Mouse (Mus musculus) embryonic facial prominence, embryonic 12.5 days (tissue): ENCODE data around the gene St3gal4. TPM values are rescaled to one million over a fixed set of nuclear protein-coding genes. Genes with fewer than 3 reads are reported as not detected.

Source experiments
- ATAC-seq: fragments of 200-750 bp; cut with Nextera tagmentation; 2 replicates; pipeline ENCODE4 v1.8.0; 2017; ENCODE audit not compliant: insufficient number of reproducible peaks, insufficient read depth, low FRiP score, low TSS enrichment
- H3K27ac ChIP-seq: fragments of 300-500 bp; sonication (generic); 2 replicates; pipeline ENCODE4 v1.5.1; 2016; ENCODE audit warnings: mild to moderate bottlenecking
- H3K27me3 ChIP-seq: fragments of 300-500 bp; sonication (generic); 2 replicates; pipeline ENCODE4 v1.6.1; 2016; ENCODE audit warnings: mild to moderate bottlenecking, moderate library complexity
- H3K36me3 ChIP-seq: fragments of 300-500 bp; sonication (generic); 2 replicates; pipeline ENCODE4 v1.6.1; 2016; ENCODE audit warnings: mild to moderate bottlenecking
- H3K4me1 ChIP-seq: fragments of 300-500 bp; sonication (generic); 2 replicates; pipeline ENCODE4 v1.6.1; 2016
- H3K4me2 ChIP-seq: fragments of 300-500 bp; sonication (generic); replicated peaks from 2 replicates; pipeline ENCODE4 v1.6.1; 2016; ENCODE audit warnings: mild to moderate bottlenecking, moderate library complexity
- H3K4me3 ChIP-seq: fragments of 300-500 bp; sonication (generic); 2 replicates; pipeline ENCODE4 v1.5.1; 2016; ENCODE audit warnings: mild to moderate bottlenecking
- H3K9ac ChIP-seq: fragments of 300-500 bp; sonication (generic); 2 replicates; pipeline ENCODE4 v1.6.1; 2016; ENCODE audit warnings: mild to moderate bottlenecking, moderate library complexity
- H3K9me3 ChIP-seq: fragments of 300-500 bp; sonication (generic); 2 replicates; pipeline ENCODE4 v1.6.1; 2016; ENCODE audit warnings: mild to moderate bottlenecking, moderate library complexity
- WGBS: fragments of 180-500 bp; shearing (Covaris S2); methylation state at CpG from one replicate; pipeline ENCODE4 v1.1.7; 2016; 5-methylcytosine and 5-hydroxymethylcytosine counted together
- polyA plus RNA-seq: library from polyadenylated mRNA; unstranded; fragments of >200 nt; fragmentation: Nextera tagmentation; extraction: Ambion mirVana; gene quantifications from 2 replicates; pipeline ENCODE4 v1.2.1, GENCODE M21; 2016

The St3gal4 gene
- polyA plus RNA-seq, 1 experiment from 2014 or later: 32.4 TPM

GRCm38 (mm10) chr9:35114234-35114633 lies 4.8 kb downstream of the St3gal4 start:
- Histone ChIP-seq H3K36me3 (no peaks in the 10 kb centered on the region), H3K9me3 (no peaks in the 10 kb centered on the region), H3K4me3 (no peak overlapping the region), H3K4me2 (no peak overlapping the region), H3K27ac (no peak overlapping the region), H3K4me1 (peaks cover 61% of the 10 kb centered on the region), H3K9ac (no peak overlapping the region), H3K27me3 (no peaks in the 10 kb centered on the region)
- ATAC-seq: no peak
- 80% methylated on average over 3 of the region's 3 CpGs for WGBS

DNA sequence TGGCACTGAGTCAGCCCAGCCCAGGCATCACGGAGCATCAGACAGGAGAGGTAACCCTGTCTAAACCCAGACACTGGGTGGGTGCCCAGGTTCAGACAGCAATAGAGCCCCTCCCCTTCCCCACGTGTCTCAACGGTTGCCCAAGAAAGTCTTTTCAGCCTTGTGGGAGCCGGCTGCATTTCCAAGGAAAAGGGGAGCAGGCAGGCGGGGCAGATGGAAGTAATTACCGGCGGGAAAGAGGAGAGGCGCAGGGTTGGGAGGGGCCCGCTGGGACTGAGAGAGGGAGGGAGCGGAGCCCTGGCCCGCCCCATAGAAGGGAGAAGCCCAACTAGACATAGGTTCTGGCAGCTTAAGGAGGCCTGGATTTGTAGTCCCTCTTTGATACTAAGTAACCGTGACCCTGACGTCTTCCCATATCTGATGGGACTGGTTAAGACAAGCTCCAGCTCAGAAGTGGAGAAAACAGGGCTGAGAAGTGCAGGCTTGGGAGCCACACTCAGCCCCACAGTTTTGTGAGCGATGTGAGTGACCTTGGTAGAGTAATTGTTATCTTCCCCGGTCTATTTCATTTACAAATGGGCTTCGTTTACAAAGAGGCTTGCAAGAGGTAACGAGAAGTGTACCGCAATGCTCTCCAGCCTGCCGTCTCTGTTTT lies 7.0 kb downstream of the St3gal4 start:
- H3K36me3 ChIP-seq: no peaks in the 10 kb centered on the region
- H3K27ac ChIP-seq: peak overlapping the region; percentile 72
- 12% methylated on average over 19 of the region's 19 CpGs for WGBS
- no peak overlapping the region for H3K9ac ChIP-seq
- peak overlapping the region; percentile 36 for H3K4me2 ChIP-seq
- no peaks in the 10 kb centered on the region for H3K27me3 ChIP-seq
- H3K9me3 ChIP-seq: no peaks in the 10 kb centered on the region
- H3K4me1 ChIP-seq: peaks cover 60% of the 10 kb centered on the region
- peak overlapping the region; percentile 4; the same call in 1 of the 2 replicates for H3K4me3 ChIP-seq
- peak; percentile 69 for ATAC-seq

DNA sequence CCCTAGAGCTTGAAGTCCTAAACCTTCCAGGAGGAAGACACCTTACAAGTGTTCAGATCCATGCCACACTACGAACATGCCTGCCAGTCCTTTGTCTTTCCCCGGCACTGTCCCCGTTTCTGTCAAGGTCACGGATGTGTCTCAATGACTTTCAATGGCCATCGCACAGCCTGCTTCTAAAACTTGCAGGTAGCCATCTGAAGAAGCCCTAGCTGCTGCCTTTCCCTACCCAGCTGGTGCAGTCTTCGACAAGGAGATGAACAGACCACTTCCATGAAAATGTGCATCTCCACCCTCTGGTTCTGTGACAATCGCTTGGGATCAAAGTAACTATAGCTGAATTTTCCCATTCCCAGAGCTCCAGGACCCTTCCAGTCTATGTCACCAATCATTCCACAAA lies 7.6 kb downstream of the St3gal4 start:
- H3K4me2 ChIP-seq: peak overlapping the region; percentile 36
- peak overlapping the region; percentile 4; the same call in 1 of the 2 replicates for H3K4me3 ChIP-seq
- no peaks in the 10 kb centered on the region for H3K9me3 ChIP-seq
- H3K27ac ChIP-seq: peak overlapping the region; percentile 72
- no peaks in the 10 kb centered on the region for H3K27me3 ChIP-seq
- no peaks in the 10 kb centered on the region for H3K36me3 ChIP-seq
- H3K4me1 ChIP-seq: peaks cover 60% of the 10 kb centered on the region
- no peak overlapping the region for H3K9ac ChIP-seq
- 74% methylated on average over 7 of the region's 7 CpGs for WGBS
- no peak for ATAC-seq

DNA sequence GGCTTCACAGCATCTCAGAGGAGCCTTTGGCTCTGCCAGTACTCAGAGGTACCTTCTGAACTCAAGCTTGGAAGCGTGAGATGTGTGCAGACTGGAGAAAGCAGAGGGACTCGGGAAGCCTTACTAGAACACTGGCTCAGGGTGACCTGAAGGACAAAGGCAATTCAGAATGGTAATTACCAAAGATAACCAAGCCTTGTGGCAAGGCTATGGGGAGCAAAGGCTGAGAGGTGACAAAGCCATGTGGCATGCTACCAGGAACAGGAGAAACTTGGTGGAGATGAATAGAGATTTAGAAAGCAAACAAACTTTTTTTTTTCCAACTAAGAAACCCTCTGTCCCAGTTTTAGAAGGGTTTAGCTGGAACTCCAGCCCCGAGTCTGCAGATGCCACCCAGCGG lies 8.5 kb downstream of the St3gal4 start:
- H3K4me3 ChIP-seq: no peak overlapping the region
- no peak overlapping the region for H3K9ac ChIP-seq
- no peaks in the 10 kb centered on the region for H3K27me3 ChIP-seq
- H3K36me3 ChIP-seq: no peaks in the 10 kb centered on the region
- H3K4me2 ChIP-seq: no peak overlapping the region
- H3K4me1 ChIP-seq: peaks cover 65% of the 10 kb centered on the region
- H3K27ac ChIP-seq: no peak overlapping the region
- no peak for ATAC-seq
- H3K9me3 ChIP-seq: no peaks in the 10 kb centered on the region
- WGBS: 65% methylated on average over 4 of the region's 4 CpGs

DNA sequence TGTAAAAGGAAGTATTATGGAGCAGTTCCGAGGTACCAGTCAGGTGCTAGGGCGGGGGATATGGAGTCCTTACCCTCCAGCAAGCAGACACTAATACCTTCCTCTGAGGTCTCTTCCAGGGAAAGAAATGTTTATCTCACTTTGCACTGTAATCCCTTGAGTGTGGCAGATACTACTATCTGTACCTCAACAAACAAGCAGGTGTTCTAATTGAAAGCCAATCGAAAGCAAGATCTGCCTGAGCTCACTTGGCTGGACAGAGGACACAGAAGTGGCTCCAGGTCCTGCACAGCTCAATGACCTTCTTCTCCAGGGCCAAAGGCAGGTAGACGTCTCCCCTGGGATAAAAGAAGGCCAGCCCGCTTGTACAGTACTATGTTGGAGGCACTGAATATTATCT lies 9.0 kb downstream of the St3gal4 start:
- Histone ChIP-seq H3K27me3 (no peaks in the 10 kb centered on the region), H3K9me3 (no peaks in the 10 kb centered on the region), H3K36me3 (no peaks in the 10 kb centered on the region), H3K9ac (no peak overlapping the region), H3K4me3 (no peak overlapping the region), H3K4me1 (peaks cover 61% of the 10 kb centered on the region), H3K4me2 (no peak overlapping the region), H3K27ac (0 out of 2 replicates have a peak overlapping the region, but pooled peaks have one; percentile 83)
- 81% methylated on average over 5 of the region's 5 CpGs for WGBS
- ATAC-seq: no peak

GRCm38 (mm10) chr9:35108916-35109315 lies 10.2 kb downstream of the St3gal4 start:
- 9% methylated on average over 5 of the region's 5 CpGs for WGBS
- no peaks in the 10 kb centered on the region for H3K36me3 ChIP-seq
- H3K27ac ChIP-seq: peak overlapping the region; percentile 83
- no peak overlapping the region for H3K9ac ChIP-seq
- H3K9me3 ChIP-seq: no peaks in the 10 kb centered on the region
- peaks cover 52% of the 10 kb centered on the region for H3K4me1 ChIP-seq
- no peak for ATAC-seq
- H3K27me3 ChIP-seq: no peaks in the 10 kb centered on the region
- 0 out of 2 replicates have a peak overlapping the region, but pooled peaks have one; percentile 7 for H3K4me2 ChIP-seq
- no peak overlapping the region for H3K4me3 ChIP-seq

DNA sequence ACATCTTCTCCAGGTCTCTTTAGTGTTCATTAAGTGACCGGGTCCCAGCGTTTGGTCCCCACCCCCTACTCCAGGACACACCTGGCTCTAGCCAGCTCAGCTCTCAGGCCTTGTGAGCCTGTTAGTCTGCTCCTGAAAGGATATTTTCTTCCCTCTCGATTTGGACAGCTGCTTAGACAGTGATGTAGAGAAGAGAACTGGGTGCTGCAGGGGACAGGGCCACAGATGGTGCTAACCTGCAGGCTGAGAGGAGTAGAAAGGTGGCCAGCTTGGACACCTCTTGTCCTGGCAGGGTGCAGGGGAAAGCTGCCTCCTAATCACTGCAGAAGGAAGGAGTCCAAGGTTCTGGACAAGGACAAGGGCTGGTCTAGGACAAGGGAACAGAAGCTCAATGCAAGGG lies 11.0 kb downstream of the St3gal4 start:
- Histone ChIP-seq H3K27ac (no peak overlapping the region), H3K27me3 (no peaks in the 10 kb centered on the region), H3K9me3 (no peaks in the 10 kb centered on the region), H3K4me1 (peaks cover 51% of the 10 kb centered on the region), H3K4me2 (no peak overlapping the region), H3K9ac (no peak overlapping the region), H3K4me3 (no peak overlapping the region), H3K36me3 (peaks cover 2% of the 10 kb centered on the region; the same call in 1 of the 2 replicates)
- ATAC-seq: no peak
- 72% methylated on average over 3 of the region's 3 CpGs for WGBS

DNA sequence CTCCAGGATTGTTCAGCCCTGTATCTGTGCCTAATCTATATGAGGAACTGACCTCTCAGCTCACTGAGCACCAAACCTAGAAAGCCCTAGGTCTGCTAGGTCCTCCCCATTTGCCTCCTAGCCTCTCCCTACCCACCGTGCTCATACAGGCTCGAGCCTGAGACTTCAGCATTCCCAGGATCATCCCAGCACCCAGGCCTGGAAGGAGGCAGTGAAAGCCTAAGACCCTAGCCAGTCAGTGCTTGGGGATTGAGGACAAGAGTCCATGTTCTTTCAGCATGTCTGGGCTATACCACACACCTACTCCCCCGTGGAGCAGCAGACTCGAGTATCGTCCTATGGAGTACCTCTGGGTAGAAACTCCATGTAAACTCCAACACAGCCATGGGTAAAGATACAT lies 11.7 kb downstream of the St3gal4 start:
- H3K4me3 ChIP-seq: no peak overlapping the region
- no peaks in the 10 kb centered on the region for H3K9me3 ChIP-seq
- no peak overlapping the region for H3K27ac ChIP-seq

GRCm38 (mm10) chr9:35105884-35106880 lies 12.9 kb downstream of the St3gal4 start:
- Histone ChIP-seq H3K4me1 (peaks cover 37% of the 10 kb centered on the region), H3K27me3 (no peaks in the 10 kb centered on the region), H3K4me3 (no peak overlapping the region), H3K36me3 (peaks cover 4% of the 10 kb centered on the region; the same call in 1 of the 2 replicates), H3K27ac (no peak overlapping the region; the same call in 1 of the 2 replicates), H3K9me3 (no peaks in the 10 kb centered on the region), H3K4me2 (no peak overlapping the region), H3K9ac (no peak overlapping the region)
- WGBS: 54% methylated on average over 15 of the region's 15 CpGs
- ATAC-seq: no peak

More for the DNA sequence above, 11.7 kb downstream of the St3gal4 start:
- H3K27me3 ChIP-seq: no peaks in the 10 kb centered on the region
- no peak overlapping the region for H3K9ac ChIP-seq
- no peak for ATAC-seq
- H3K4me1 ChIP-seq: peaks cover 49% of the 10 kb centered on the region
- WGBS: 88% methylated on average over 5 of the region's 5 CpGs
- peaks cover 4% of the 10 kb centered on the region; the same call in 1 of the 2 replicates for H3K36me3 ChIP-seq
- no peak overlapping the region for H3K4me2 ChIP-seq

GRCm38 (mm10) chr9:35105438-35105837 lies 13.6 kb downstream of the St3gal4 start:
- no peaks in the 10 kb centered on the region for H3K27me3 ChIP-seq
- peaks cover 31% of the 10 kb centered on the region for H3K4me1 ChIP-seq
- no peak overlapping the region for H3K9ac ChIP-seq
- H3K36me3 ChIP-seq: peaks cover 4% of the 10 kb centered on the region; the same call in 1 of the 2 replicates
- H3K27ac ChIP-seq: no peak overlapping the region
- H3K9me3 ChIP-seq: no peaks in the 10 kb centered on the region
- 61% methylated on average over 2 of the region's 2 CpGs for WGBS
- no peak overlapping the region for H3K4me3 ChIP-seq
- H3K4me2 ChIP-seq: no peak overlapping the region
- ATAC-seq: no peak

GRCm38 (mm10) chr9:35104711-35105110 lies 14.4 kb downstream of the St3gal4 start:
- WGBS: 77% methylated on average over 4 of the region's 4 CpGs
- Histone ChIP-seq H3K27ac (no peak overlapping the region), H3K9me3 (no peaks in the 10 kb centered on the region), H3K4me1 (peaks cover 24% of the 10 kb centered on the region), H3K27me3 (no peaks in the 10 kb centered on the region), H3K4me2 (no peak overlapping the region), H3K9ac (no peak overlapping the region; the same call in 1 of the 2 replicates), H3K36me3 (peaks cover 4% of the 10 kb centered on the region; the same call in 1 of the 2 replicates), H3K4me3 (no peak overlapping the region)
- ATAC-seq: no peak
